Mouse (Mus musculus): ENCODE results near the gene Wnt3.
"Not testable (repeated sequence)": the region's sequence is repeated elsewhere in the genome, so short reads cannot be mapped to it uniquely, and the experiment has no call there.

The Wnt3 gene

DNA sequence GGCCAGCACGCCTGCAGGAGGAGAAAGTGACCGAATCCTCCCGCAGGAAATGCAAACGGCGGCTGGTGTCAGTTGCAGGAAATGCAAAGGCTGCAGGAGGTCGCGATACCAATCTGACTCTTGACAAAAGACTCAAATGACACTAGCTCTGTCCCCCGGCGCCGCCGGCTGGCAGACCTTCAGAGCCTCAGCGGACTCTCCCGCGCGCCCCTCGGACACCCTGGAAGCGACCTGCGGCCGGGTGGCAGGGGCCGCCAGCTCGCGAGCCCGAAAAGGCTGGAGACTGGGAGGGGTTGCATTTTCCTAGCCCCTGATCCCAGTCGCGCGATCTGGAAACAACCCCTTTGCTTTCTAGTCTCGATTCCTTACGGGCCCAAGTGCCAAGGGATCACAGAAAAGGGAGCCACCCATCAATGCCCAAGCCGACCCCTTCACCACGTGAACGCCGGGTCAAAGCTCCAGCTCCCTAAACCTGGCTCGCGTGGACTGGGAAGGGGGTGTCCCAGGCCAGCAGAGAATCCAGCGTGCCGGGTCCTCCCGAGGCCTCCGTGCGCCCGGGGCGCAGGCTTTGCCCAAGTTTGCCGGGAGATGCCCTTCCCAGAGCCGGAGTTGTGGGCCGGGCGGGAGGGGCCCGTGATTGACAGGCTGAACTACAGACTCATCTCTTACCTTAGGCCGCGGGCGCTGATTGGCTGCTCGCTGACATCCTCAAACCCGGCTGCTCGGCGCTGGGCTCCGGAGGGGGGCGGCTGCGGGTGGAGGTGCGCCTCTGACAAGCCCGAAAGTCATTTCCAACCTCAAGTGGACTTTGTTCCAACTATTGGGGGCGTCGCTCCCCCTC lies at the start of gene Wnt3:
TSS of gene Wnt3 (plus strand) at position 764 of the 841 bp plus-strand sequence.
- DNase-seq (ENCODE audit: low read depth, low spot score): no peak

DNA sequence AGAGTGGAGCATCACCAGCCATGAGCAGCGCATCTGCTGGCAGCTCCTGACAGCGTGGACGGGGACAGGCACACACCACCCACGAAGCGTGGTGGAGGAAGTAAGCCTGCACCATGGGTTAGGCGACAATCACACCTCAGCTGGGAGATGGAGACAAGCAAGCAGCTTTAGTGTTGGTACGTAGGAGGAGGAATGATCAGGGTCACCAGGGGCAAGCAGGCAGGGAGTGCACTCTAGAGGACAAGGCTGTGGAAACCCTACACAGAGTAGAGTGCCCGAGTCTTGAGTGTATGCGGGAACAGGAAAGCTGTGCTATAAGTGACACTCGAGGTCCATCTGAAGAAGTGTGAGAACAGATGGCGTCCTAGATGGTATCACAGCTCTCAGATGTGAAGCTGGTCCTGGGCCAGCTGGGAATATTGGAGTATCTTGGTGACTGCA lies 49.6 kb upstream of the Wnt3 start:
- DNase-seq (ENCODE audit: low read depth, low spot score): no peak

DNA sequence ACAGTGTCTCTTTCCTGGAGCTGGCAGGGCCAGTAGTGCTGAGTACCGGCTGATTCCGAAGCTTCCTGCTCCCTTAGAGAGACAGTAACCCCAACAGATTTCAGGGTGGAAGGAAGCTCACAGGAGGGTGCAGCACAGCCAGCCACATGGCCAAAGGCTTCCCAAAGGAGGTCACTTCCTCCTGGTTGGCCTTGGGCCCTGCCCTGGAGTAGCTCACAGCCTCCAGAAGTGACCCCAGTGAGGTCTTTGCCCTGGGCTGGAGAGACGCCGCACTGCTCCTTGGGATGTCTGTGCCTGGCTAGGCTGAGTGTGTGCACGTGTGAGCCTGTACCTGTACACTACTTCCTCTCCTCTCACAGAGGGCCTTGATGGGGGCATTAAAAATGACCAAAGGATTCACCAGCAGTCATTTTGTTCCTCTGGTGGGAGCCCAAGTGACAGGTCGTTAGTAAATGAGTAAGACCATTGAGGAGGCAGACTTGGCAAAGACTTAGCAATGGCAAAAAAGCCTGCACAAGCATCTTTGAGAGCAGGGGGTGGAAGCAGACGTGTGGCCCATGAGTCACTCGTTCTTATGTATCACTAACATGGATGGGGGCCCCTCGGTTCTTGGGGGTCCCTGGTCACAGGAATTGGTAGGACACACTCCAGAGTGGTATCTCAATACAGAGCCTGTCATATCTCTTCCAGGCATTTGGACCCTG lies 44.5 kb upstream of the Wnt3 start:
- no peak for DNase-seq (ENCODE audit: low read depth, low spot score)

DNA sequence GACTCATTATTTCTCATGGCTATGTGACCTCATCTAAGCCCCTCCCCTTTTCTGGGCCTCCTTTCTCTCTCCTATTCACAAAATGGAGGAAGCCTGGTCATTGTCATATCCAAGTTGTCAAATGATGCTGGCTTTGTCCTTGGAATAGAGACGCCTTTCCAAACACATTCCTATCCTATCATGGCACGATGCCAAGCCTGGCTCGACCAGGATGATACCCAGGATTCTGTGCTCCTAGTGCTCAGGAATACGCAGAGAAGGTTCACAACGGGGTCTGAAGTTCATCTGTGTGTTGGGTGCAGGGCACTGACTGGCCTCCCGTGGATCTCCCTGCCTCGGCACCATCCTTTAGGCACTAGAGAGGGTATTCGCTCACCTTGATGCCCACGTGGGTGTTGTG lies 42.4 kb upstream of the Wnt3 start:
- no peak for DNase-seq (ENCODE audit: low read depth, low spot score)

DNA sequence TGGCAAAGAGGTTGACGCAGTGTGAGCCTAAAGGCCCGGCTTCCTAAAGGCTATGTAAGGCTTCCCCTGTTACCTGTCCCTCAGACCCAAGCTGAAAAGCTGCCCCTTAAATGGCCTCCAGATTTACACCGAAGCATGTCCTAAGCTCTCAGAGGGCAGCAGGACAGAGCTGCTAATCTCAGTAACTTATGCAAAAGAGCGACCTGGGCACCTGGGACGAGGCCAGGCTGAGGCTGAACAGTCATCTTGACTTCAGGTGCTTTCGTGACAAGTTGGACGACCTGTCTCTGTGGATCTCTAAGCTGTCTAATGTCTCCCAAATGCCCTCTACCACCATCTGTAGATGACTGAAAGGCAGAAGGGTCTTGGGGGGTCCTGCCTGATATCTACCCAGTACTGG lies 41.6 kb upstream of the Wnt3 start:
- DNase-seq (ENCODE audit: low read depth, low spot score): no peak

DNA sequence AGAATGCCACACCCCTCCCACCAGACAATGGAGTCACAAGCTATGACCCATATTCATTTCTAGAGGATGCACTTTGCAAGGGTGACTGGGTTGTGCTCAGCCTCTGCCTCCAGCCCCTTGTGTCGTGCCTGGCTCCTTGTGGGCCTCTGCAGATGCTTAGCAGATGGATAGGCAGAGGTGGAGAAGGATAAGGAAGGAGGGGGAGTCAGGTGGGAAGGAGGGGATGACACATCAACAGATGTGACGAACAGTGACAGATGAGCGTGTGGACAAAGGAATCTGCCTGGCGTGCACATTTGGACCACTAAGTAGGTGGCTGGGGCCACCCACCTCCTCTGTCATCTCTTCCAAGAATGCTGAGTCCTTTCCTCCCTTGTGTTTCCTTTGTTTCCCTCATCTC lies 40.9 kb upstream of the Wnt3 start:
- DNase-seq (ENCODE audit: low read depth, low spot score): no peak

DNA sequence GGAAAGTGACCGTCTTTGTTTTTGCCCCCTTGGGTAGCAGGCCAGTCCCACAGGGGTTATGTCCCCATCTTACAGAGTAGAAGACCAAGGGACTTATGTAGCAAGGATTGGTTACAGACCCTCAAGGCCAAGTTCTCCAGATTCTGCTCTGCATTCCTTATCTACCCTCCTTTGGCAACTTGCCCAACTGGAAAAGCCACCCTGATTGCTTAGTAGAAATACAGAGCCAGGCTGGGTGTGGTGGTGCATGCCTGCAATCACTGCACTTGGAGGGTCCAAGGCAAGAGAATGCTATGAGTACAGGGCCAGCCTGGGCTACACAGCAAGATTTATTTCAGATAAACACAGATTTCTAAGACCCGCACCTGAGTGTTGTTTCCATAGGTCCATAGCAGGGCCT lies 40.0 kb upstream of the Wnt3 start:
- no peak for DNase-seq (ENCODE audit: low read depth, low spot score)

DNA sequence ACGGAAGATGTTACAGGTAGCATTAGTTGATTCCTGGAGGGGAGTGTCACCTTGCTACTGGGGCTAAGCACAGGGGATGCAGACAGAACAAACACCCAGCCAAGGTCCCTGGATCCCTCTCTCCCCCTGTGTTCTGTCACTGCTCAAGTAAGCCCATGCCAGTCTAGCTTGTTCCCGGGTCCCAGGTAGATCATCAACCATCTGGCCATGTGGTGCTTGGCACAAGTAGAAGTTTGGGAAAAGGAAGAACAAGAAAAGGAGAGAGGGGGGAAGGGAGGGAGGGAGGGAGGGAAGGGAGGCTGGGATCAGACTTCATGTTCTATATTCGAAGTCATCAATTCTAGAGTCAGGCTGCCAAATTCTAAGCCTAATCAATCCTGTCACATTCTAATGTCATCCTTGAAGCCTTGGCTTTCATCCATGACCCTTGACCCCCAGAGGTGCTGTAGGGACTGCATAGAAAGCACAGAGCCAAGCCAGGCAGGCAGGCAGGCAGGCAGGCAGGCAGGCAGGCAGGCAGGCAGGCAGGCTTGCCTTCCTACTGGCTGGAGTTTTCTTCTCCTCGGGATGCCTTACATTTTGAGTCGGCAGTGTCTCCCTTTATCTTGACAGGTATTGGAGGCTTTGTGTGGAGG lies 39.4 kb upstream of the Wnt3 start:
- no peak for DNase-seq (ENCODE audit: low read depth, low spot score)

DNA sequence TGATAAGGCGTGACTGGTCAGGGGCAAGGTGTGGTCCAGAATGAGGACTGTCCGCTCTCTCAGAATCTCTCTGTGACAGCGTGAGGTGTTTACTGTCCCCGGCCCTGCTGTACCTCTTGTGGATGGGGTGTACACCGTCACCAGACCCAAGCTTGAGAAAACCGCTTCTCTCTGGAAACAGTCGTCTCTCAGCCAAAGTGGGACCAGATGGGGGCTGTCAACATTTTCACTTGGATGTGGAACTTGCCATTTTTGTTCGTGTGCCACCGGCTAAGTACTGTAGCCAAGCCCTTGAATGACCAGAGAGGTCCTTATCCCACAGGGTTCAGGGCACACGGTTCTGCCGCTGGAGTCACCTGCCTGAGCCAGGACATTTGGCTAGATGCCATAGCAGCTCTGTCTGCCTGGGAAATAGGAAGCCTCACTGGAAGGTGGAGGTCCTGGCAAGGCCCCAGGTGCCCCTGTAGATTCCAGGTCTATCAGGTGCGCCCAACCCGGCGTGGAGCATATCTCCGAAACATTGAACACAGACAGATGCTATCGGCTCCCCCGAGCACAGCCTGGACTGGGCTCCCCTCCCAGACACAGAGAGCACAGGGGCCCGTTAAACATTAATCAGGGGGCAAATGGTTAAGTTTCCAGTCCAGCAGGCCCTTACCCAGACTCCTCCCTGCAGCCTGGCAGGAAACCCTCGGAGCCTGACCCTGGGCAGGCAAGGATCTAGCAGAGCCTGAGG lies 38.7 kb upstream of the Wnt3 start:
- no peak for DNase-seq (ENCODE audit: low read depth, low spot score)

DNA sequence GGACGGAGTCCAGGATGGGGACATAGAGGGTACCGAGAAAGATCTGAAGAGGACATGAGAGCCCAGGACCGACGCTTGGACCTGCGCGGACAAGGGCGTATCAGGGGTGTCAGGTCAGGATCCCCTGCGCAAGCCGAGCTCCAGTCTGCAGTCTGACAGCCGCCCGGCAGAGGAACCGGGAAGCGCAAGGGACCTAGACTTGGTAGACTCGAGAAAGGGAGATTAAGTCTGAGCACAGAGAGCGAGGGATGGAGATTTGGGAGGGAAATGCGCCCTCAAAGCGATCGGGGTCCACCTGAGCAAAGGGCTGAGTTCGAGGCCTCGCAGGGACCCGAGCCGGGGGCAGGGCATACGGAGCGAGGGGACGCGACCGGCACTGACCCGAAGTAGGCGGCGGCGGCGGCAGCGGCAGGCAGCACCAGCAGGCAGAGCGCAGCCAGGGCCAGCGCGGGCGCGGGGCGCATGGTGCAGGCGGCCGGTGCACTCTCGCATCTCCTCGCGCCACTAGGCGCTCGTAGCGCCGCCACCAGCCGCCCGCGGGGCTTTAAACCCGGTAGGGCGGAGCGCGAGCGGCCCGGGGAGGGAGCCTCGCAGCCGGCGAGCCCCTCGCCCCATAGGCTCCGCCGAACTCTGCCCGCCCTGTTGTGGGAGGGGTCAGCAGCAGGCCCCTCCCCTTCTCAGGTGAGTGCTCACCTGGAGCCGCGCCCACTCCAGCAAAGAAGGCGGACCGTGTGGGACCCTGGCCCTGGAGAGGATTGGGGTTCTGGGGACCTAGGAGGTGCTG lies 24.5 kb upstream of the Wnt3 start, which contains the start of gene Wnt9b:
TSS of gene Wnt9b (minus strand) at position 516 of the 784 bp plus-strand sequence.
- DNase-seq (ENCODE audit: low read depth, low spot score): no peak

DNA sequence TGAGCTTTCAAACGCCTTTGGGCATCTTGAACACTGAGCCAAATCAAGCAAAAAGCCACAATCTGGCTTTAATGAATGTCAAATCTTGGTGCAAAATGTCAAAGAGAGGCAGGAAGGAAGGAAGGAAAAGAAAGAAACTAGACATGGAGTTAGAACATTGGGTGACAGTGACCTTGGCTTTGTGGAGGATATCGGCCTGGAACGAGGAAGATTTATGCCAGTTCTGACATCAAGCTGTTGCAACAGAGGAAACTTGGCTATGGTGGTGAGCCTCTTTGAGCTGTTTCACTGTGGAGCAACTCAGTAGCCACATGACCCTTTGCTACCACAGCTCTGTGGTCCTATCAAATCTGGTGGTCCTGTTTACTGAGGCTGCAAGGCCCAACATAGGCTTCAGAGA lies 23.3 kb upstream of the Wnt3 start:
- no peak for DNase-seq (ENCODE audit: low read depth, low spot score)

DNA sequence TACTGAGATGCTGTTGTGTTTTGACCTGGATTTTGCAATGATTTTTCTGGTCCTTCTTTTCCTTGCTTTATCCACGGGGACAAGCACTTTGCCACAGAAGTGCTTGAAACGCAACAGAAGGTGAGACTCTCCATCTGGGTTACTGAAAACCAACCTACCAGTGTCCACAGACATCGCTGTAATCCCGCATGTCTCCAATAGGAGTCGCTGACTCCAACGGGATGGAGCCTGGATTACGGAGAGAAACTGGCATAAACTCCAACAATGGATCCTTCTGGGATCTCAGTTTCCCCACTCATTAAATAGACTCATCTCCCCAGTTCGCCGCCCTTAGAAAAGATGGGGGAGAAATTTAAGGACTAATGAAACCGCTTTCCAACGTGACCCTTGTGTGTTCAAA lies 15.9 kb upstream of the Wnt3 start:
- DNase-seq (ENCODE audit: low read depth, low spot score): no peak

DNA sequence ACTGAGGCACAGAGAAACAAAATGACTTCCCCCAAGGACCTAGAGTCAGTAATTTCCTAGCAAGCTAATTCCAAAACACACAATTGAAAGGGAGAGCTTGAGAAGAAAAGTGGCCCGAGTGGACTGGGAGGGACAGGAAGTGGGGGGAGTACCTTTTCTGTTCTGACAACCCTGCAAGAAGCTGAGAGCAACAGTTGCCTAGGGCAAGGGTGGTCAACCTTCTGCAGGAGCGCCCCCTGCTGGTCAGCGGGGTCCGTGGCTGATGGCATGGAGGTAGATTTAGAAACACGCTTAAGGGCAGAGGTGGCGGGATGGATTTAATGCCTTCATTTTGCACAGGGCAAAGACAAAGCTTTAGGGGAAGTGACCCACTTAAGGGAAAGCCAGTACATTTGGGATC lies 15.2 kb upstream of the Wnt3 start:
- DNase-seq (ENCODE audit: low read depth, low spot score): peak; percentile 14

DNA sequence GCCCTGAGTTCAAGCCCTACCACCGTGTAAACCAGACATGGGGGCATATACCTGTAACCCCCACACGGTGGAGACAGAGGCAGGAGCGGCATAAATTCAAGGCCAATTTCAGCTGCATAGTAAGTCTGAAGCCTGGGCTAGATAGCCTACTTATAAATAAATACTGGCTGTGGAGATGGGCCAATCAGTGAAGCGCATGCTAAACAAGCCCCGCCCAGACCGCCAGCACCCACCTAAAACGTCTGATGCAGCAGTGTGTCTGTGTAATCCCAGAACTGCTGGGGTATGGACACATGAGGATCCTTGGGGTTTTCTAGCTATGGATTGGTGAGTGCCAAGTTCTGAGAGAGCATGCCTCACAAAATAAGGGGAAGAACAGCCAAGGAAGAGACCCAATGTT lies 13.8 kb upstream of the Wnt3 start:
- DNase-seq (ENCODE audit: low read depth, low spot score): no peak

DNA sequence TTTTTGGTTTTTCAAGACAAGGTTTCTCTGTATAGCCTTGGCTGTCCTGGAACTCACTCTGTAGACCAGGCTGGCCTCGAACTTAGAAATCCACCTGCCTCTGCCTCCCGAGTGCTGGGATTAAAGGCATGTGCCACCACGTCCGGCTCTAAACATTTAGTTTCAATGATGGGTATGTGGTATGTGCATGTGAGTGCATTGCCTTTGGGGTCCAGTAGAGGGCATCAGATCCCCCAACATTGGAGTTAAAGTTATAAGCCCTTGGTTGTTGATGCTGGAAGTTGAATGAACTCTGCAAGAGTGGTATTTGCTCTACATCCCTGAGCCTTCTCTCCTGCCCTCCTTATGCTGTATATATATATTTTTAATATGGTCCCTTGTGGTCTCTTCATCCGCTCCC lies 13.1 kb upstream of the Wnt3 start:
- not testable (repeated sequence) for DNase-seq (ENCODE audit: low read depth, low spot score)

DNA sequence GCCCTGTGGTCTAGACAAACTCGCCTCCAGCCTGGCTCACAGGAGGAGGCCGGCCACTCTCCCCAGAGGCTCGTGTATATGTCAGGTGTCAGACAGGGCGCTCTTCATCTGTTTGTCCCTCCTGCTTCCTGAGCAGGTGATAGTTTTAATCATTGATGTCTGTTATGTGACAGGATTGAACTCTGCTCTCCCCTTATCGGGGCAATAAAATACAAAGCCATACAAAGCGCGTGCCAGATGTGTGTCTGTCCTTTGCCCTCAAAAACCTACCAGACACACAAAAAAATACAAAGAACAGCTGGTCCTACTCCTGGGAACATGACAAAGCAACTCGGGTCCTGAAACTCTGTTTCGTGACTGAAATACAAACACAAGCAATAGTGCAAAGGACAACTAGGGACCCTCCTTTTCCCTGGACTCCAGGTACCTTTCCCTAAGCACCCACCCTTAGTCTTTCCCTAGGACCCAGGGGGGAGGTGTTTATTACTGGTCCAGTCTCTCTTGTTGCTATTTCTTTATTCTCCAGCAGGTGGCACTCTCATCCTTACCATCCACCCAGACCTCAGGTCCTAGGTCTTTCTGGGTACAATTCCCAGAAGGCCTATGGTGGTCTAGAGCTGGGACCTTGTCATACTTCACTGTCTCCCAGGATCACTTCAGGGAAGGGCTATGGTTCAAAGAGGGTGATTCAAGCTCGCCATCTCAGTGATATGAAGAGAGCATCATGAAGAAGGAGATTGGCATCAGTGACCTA lies 10.4 kb upstream of the Wnt3 start:
- peak; percentile 15 for DNase-seq (ENCODE audit: low read depth, low spot score)

DNA sequence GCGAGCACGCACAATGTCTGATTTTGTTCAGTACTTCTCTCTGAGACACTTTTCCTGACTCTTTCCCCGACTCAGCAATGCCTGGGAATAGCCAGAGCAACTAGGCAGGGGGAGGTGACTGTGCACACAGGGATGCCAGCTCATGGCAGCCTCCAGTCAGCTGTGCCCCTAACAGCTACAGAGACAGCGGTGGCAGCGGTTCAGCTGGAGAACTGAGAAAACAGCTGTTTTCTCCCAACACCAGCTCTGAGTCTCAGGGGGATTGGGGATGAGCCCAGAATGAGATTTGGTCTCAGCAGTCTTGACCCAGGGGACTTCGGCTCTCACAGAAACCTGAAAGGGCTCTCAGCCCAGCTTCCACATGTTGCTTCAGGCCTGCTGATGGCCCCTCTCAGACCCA lies 9.3 kb upstream of the Wnt3 start:
- DNase-seq (ENCODE audit: low read depth, low spot score): no peak

DNA sequence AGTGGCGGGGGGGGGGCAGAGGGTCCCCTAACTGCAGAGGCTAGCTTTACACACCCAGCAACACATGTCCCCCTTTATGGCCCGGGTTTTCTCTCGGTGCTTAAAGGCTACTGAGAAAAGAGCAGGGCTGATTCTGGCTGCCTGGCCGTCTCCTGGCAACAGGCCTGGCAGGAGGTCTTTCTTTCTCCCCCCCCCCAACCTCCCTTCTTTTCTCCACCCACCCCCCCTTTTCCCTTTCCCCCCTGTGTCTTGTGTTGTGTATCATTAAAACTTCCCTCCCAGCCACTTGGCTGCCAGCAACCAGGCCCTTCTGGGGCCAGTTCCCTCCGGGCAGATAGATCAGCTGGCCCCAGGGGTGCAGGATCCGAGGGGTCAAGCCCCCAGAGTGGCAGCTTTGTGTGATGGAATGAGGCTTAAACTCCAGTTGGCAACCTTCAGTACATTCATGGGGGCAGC lies 8.4 kb upstream of the Wnt3 start:
- DNase-seq (ENCODE audit: low read depth, low spot score): no peak

DNA sequence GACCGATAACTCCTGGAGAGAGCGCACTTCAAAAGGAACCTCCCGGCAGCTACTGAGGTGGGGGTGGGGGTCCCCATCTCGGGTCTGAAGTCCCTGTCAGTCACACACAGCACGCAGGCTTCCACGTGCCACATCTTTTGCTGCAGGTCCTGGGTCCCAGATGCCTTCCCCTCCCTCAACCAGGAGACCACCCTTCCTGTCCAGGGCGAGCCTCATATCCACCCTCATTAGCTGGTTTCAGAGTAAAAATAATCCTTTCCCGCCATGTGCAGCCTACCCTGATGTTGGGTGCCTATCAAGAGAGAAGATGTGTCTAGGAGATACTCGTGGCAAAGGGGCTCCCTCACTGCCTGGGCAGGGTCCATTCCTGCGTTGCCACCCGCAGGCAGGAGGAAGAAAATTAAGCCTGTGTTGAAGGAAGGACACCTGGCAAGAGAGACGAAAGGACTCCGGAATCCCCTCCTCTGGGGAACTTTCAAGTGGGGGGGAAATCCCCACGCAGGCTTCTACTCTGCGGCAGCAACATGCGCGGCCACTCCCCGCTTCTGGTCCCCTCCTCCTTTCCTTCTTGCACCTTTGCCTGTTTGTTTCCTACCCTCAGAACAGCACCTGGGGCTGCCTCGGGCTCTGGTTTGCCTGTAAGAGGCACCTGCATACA lies 2.7 kb upstream of the Wnt3 start:
- no peak for DNase-seq (ENCODE audit: low read depth, low spot score)
